Mouse (Mus musculus): Measurements from ENCODE around the gene Anp32b.

Anp32b gene

DNA sequence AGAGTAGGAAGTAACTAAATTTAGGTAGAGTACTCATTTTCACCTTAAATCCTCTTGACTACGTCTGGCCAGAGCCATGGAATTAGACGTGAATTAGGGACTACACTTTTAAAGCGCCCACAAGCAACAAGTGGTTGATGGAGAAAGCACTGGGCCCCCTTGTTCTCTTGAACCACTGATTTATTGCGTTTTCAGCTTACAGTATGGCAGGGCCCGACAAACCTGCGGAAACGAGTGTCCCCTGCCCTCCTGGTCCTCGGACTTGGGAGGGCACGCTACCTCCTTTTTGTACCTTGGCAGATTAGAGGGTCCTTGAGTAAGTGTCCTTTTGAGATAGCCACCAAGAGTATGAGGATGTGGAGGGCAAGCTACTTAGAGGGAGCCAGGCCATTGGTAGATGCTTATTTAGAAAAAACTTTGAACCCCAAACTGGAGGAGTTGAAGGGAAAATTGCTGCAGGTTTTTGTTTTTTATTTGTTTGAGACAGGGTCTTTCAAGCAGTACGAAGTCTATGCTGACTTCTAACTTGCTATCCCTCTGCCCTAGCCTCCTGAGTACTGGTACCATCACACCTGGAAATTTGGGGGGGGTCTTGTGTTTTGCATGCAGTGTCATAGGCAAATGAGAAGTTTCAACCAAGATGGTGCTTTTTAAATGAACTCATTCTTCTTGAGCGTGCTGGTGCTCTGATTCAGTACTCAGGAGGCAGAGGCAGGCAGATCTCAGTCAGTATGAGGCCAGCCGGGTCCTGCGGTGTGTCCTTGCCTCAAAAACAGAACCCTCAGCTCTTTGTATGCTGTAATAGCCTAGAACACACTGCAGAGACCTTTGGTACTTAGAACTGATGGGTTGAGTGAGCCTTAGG, 2.4 kb downstream of the Anp32b start:
- no peak for DNase-seq (ENCODE audit: low read depth)

DNA sequence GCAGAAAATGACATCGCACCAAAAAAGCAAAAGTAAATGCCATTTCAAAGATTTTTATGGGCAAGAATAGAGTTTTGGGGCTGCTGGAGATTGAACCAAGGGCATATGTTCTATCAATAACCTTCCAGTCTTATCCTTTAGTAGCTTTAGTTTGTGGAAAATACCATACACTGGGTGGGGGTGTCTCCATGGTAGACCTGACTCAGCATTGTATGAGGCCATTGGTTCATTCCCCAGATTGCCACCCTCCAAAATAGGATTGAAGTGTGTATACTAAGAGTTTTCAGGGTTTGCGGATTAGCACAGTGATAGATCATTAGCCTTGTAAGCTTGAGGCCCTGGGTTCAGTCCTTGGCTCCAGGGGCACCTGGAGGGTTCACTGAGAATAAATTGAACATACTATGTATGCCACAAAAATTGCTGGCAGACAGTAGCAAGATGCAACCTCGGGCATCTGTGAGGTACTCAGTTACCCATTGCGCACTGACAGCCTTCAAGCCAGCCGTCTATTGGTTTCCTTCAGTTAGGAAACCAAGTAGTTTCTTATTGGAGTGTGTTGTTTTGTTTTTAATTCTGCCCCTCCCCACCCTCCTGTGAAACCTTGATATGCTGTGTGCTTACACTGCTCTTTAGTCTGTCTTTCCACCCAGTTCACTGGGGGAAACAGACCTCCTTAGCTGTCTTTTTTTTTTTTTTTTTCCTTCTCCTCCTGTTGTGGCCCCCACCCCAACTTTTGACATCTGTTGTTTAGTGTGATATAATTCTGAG, 3.6 kb downstream of the Anp32b start:
- no peak for DNase-seq (ENCODE audit: low read depth)

DNA sequence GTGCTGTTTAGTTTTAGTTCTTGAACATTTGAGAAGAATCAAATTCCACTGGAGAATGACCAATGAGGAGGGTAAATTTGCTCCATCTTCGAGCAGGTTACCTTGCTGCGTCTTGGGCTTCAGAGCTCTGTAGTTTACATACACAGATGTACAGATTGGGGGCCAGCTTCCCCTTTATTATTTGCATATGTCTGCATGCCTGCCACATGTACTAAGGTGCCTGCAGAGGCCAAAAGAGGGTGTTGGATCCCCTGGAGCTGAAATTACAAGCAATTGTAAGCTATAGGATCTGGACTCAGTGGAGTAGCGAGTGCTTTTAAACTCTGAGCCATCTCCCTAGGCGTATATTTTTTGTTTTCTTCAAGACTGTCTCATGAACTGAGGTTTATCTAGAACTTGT, 6.1 kb downstream of the Anp32b start:
- no peak for DNase-seq (ENCODE audit: low read depth)

DNA sequence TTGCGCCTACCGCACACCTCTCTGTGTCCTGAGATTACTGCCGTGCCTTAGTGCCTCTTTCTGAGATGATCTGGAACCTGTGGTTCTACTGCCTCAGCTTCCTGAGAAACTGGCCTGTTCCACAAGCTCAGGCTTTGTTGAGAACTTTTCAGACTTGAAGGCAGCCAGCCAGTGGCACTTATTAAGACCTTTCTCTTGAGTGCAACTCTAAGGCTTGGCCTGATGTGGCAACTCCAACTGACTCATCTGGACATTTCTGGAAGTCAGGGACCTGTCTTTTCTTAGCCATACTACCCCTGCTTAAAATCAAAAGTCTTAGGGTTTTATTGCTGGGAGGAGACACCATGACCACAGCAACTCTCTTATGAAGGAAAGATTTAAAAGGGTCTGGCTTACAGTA, 6.5 kb downstream of the Anp32b start:
- no peak for DNase-seq (ENCODE audit: low read depth)

GRCm38 (mm10) chr4:46458411-46458810, 7.7 kb downstream of the Anp32b start:
- DNase-seq (ENCODE audit: low read depth) = no peak

GRCm38 (mm10) chr4:46463130-46463830, 12.6 kb downstream of the Anp32b start:
- no peak for DNase-seq (ENCODE audit: low read depth)

GRCm38 (mm10) chr4:46465740-46466139, 15.0 kb downstream of the Anp32b start:
- no peak for DNase-seq (ENCODE audit: low read depth)

DNA sequence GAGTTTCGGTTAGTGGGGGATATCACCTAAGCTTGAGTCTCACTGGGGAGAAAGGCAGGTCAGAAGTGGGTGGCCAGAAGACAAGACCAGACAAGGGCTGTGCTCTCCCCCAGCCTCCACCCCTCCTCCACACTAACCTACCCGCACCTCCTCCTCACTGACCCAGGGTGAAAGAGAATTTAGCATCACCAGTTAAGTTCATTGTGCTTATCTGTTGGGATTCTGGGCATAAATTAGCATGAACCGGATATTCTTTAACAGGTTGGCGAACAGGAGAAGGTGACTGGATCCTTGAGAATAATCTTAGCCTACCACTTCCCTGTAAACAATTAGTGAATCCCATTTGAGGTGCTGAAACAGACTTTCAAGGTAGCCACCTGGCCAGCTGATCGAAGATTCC, 24.4 kb downstream of the Anp32b start:
- DNase-seq (ENCODE audit: low read depth) = no peak

GRCm38 (mm10) chr4:46479081-46479480, 28.4 kb downstream of the Anp32b start:
- DNase-seq (ENCODE audit: low read depth) = no peak

GRCm38 (mm10) chr4:46485696-46486417, 35.2 kb downstream of the Anp32b start:
- DNase-seq (ENCODE audit: low read depth) = no peak

GRCm38 (mm10) chr4:46487348-46487747, 36.6 kb downstream of the Anp32b start:
- DNase-seq (ENCODE audit: low read depth) = no peak

DNA sequence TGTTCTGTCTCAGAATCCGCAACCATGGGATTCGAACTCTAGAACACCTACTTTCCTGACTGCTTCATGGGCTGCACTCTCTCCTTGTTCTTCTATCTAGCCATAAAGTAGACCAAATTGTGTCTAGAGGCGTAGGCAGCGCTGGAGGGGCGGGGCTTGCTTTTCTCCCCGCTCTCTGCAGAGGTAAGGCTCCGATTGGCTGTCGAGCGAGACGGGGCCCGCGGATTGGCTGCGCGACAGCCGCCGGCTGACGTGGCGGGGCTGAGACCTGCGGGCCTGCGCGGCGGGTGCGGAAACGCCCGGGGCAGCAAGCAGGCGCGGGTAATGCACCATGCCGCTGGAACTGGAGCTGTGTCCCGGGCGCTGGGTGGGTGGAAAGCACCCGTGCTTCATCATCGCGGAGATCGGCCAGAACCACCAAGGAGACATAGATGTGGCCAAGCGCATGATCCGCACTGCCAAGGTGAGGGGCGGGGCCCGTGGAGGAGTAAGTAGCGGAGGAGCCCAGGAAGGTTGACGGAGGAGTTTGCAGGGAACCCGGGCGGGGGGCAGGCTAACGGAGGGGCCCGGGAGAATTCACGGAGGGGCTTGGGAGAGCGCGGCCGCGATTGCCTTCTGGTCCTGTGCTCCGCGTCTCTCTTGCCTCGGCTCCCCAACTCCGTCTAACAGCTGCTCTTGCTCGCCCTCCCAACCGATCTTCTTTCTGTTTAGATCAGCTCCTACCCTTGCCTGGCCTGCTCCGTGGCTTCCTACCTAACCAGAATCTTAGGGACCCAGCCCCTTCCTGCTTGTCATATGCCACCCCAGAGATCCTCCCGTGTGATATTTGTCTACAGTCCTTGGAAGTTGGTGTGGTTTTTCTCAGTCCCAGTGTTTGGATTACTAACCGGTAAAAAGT, 38.6 kb downstream of the Anp32b start, which contains the start of gene Nans:
Gene Nans, plus strand, starts transcription at position 221 of the 898 bp plus-strand sequence.
- peak; percentile 91 for DNase-seq (ENCODE audit: low read depth)

DNA sequence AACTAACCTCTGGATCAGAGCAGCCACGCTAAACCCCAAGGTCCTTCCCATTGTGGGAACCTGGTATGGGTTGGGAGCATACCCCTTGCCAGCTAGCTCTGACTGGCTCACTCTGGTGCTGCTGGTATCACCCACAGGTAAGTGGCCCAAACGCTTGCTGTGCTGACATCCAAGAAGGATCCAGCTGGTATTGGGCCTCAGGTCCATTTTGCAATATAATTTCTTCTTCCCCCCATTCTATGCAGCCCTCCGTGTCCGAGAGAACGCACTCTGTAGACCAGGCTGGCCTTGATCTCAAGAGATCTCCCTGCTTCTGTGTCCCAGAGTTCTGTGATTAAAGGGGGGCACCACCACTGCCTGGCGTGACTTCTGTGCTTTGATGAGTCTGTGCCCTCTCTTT, 42.4 kb downstream of the Anp32b start:
- no peak for DNase-seq (ENCODE audit: low read depth)

- DNase-seq (ENCODE audit: low read depth) = no peak
Measured at GRCm38 (mm10) chr4:46495543-46495942, 44.8 kb downstream of the Anp32b start.

DNA sequence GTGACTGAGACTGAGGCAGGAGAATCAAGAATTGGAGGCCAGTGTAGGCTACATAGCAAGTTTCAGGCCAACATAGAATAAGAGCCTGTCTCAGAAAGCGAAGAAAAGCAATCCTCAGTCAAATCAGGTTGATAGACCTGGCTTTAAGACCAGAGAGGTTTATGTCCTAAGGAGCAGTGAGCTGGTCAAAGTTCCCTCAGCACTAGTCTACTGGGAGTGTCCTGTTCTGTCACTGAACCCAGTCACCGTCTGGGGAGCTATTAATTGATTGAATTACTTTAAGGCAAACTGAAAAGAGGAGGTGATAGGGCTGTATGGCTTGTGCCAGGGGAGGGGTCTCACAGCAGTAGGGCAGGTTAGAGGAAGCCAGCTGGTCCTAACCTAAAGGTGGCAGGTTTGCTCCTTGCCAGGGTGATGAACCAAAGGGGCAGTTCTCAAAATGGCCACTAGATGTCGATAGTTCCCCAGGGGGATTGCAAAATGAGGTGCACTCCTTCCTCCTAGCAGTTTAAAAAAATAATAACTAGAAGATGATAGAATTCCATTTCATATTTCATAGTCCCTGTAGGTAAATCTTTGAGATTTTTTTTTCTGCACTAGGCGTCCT, 46.7 kb downstream of the Anp32b start:
- DNase-seq (ENCODE audit: low read depth) = peak; percentile 78

- no peak for DNase-seq (ENCODE audit: low read depth)
Measured at GRCm38 (mm10) chr4:46498511-46498910, 47.8 kb downstream of the Anp32b start.

GRCm38 (mm10) chr4:46498976-46499375, 48.3 kb downstream of the Anp32b start:
- DNase-seq (ENCODE audit: low read depth) = no peak

- DNase-seq (ENCODE audit: low read depth) = no peak
Measured at GRCm38 (mm10) chr4:46502606-46503502, 52.2 kb downstream of the Anp32b start.

- peak; percentile 51 for DNase-seq (ENCODE audit: low read depth)
Measured at GRCm38 (mm10) chr4:46503881-46504280, 53.2 kb downstream of the Anp32b start.
